Mouse (Mus musculus): Measurements from ENCODE around the gene Klhdc1.

Klhdc1 gene

GRCm38 (mm10) chr12:69296511-69297410 lies 55.8 kb downstream of the Klhdc1 start, which contains the start of gene Klhdc2:
Gene Klhdc2 (plus strand): TSS chr12:69296681.
- peak; percentile 78 for DNase-seq (ENCODE audit: low spot score)

DNA sequence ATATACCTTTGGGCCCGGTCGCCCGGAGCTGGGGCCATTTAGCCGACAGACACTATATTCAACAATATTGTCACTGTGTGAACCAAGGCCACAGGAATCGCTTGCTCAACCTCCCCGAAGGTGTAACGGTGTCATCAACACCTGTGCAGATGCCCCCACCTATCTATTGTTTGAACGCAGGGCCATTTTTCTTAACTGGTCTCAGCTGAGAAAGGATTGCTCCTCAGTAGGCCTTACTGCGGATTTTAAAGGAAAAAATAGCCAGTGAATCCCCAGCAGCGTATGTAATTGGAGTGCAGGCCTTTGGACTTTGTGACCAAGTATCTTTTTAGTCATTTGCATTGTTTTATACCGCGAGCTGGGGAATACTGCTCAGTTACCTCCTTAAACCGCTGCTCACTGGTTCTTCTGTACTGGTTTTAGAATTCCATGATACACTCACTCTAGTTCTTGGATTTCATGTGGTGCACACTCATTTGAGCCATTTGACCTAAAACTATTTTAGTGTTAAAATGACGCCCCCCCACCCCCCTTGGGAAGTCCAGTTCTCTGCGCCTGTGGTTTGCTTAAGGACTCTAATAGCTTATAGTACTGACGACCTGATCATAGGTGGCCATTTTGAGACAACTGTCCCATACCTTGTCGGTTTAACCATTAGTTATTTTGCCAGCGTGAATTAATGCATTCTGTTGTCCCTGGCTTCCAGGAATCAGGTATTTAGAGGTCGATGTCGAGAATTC lies 56.6 kb downstream of the Klhdc1 start:
- DNase-seq (ENCODE audit: low spot score) = no peak

DNA sequence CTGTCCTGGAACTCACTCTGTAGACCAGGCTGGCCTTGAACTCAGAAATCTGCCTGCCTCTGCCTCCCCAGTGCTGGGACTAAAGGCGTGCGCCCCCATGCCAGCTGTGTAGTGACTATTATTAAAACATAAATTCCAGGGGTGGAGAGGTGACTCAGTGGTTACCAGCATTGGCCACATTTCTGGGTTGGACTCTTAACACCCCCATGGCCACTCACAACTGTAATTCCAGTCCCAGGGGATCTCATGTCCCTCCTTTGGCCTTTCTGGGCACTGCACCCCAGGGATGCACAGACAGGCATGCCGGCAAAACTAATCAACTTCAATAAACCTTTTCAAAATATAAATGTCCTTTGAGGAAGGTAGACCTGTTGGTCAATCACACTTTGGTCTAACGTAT lies 57.3 kb downstream of the Klhdc1 start:
- DNase-seq (ENCODE audit: low spot score) = no peak

DNA sequence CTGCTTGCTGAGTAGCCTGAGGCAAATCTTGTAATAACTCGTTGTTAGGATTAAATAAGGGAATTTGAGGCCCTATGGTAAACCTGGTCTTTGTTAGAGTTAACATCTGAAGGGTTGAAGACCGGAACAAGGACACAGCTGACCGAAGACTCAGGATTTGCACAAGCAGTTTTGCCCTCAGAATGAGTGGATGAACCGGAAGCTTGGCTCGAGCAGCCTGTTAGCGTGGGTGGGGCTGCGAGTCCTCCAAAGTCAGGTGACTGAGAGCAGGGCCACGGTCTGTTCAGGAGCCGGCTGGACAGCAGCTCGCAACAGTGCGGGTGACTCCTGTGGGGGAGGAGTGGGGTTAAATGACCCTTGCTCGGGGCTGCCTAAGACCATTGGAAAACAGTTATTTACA lies 58.3 kb downstream of the Klhdc1 start:
- DNase-seq (ENCODE audit: low spot score) = no peak

DNA sequence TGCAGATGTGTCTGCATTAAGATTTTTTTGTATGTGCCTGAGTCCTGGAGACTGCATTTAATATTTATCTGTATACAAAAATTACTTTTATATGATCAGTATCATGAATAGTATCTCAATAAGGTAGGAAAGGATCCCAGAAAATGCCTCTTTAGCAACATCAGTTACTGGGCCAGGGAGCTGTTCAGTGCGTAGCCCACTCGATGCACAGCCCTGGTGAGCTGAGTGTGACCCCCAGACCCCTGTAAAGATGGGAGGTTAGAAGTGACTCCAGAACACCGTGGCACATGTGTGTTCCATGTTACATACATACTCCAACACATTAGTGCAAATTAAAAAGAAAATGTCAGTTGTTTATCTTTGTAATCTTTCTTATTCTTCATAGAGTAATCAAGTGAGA lies 58.9 kb downstream of the Klhdc1 start:
- no peak for DNase-seq (ENCODE audit: low spot score)

GRCm38 (mm10) chr12:69300391-69300790 lies 59.4 kb downstream of the Klhdc1 start:
- DNase-seq (ENCODE audit: low spot score) = no peak

DNA sequence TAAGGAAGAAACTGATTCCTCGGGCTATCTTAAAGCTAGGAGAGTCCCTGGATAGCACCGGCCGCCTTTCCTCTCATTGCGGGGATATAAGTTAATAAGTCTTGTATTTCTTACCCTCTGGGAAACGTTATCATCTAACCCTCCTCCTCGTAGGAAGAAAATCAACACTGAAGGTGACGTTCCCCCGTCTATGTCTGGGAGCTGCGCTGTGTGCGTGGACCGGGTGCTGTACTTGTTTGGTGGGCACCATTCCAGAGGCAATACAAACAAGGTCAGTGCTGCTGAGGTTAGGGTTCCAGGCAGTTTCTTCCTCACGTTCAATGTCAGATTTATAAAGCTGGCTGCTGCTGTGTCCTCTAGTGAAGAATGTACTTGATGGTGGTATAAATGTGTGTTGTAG lies 61.2 kb downstream of the Klhdc1 start:
- DNase-seq (ENCODE audit: low spot score) = no peak

- no peak for DNase-seq (ENCODE audit: low spot score)
These were observed 63.1 kb downstream of the Klhdc1 start for GRCm38 (mm10) chr12:69304051-69304450.

DNA sequence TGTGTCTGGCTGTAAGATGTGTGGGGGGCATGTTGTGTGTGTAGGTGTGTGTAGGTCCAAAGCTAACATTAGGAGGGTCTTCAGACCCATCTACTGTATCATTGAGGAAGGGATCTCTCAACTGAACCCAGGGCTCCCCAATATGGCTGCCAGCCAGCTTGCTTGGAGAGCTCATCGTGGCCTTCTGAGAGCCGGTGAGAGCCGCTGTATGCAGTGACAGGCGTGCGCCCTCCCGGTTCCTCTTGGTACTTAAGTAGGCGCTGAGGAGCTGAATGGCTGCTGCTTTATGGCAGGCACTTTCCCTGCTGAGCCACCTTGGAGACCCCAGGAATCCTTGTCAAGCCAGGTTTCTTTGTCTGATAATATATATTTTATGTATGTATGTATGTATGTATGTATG lies 65.4 kb downstream of the Klhdc1 start:
- DNase-seq (ENCODE audit: low spot score) = no peak

DNA sequence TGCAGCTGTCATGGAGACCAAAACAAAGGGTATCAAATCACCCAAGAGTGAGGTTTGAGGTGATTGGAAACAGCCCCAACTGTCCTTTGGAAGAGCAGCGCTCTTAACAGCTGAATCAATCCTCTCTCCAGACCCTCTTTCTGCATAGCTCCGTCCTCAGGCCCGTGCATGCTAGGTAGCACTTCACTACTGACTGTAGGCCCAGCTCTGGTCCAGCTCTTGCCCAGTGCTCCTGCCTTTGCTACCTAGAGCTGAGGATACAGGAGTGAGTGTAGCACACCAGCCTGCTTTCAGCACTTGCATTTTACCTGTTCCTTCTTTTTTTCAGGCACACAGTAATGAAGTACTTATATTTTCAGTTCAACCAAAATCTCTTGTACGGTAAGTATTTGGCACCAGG lies 68.7 kb downstream of the Klhdc1 start:
- no peak for DNase-seq (ENCODE audit: low spot score)

- DNase-seq (ENCODE audit: low spot score) = no peak
These were observed 77.5 kb downstream of the Klhdc1 start for GRCm38 (mm10) chr12:69318431-69318830.

DNA sequence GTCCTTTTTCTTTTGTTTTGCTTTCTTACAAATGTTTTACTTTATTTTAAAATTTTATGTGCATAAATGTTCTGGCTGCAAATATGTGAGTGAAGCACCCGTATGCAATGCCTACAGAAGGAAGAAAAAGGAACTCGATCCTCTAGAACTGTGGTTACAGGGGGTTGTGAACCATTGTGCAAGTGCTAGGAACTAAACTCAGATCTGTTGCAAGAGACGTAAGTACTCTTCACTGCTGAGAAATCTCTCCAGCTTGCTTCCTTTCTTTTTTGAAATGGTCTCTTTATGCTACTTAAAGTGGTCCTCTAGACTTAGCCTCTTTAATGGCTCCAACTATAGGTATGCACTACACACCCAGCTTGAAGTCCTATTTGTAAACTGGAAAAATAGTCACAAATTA lies 90.2 kb downstream of the Klhdc1 start:
- no peak for DNase-seq (ENCODE audit: low spot score)

- no peak for DNase-seq (ENCODE audit: low spot score)
These were observed 91.2 kb downstream of the Klhdc1 start for GRCm38 (mm10) chr12:69332147-69332546.

- peak; percentile 59 for DNase-seq (ENCODE audit: low spot score)
These were observed 92.6 kb downstream of the Klhdc1 start for GRCm38 (mm10) chr12:69333547-69333946.

Data from T-cell, adult 2 months (primary cell).